ENCODE assay signal across 8 mouse cellular contexts in genomic region chr17:5923281-5923680, GRCm38 (mm10). TPM values are rescaled to one million over a fixed set of nuclear protein-coding genes. Genes with fewer than 3 reads are reported as not detected.
DNase-seq lines count a peak whose midpoint lies in the region; ATAC-seq and TF ChIP-seq lines count a peak whose summit lies in the region.

No protein-coding gene starts in this region.

- no peaks in the 10 kb centered on the region for H3K27me3 ChIP-seq in limb, embryonic 11.5 days (ENCODE audit: control insufficient read depth, insufficient read depth, low read length)

- H3K36me3 ChIP-seq in limb, embryonic 11.5 days (ENCODE audit: control insufficient read depth, insufficient read depth, low read length), result peaks cover 13% of the 10 kb centered on the region

- WGBS in limb, embryonic 11.5 days, result 77% methylated on average over 9 of the region's 9 CpGs

- intact Hi-C loops in gastrocnemius, adult 2 months (cut with DNase I), result no loop called here
- intact Hi-C loops in gastrocnemius, postnatal 14 days (cut with DNase I; ENCODE audit: low total_unique reads), result no loop called here

- no peak overlapping the region for H3K9ac ChIP-seq in limb, embryonic 11.5 days (ENCODE audit: low read length)

- H3K4me3 ChIP-seq in gastrocnemius, adult 2 months, result no peak overlapping the region
- no peak overlapping the region for H3K4me3 ChIP-seq in limb, embryonic 11.5 days (ENCODE audit: low read depth, low read length)

- H3K9me3 ChIP-seq in limb, embryonic 11.5 days (ENCODE audit: control insufficient read depth, low read length), result no peaks in the 10 kb centered on the region

- no peak overlapping the region for H3K27ac ChIP-seq in gastrocnemius, adult 2 months
- H3K27ac ChIP-seq in limb, embryonic 11.5 days (replicated peaks; ENCODE audit: low read depth, low read length), result no peak overlapping the region

- no peaks in the 10 kb centered on the region for H3K4me1 ChIP-seq in limb, embryonic 11.5 days (ENCODE audit: control insufficient read depth, insufficient read depth, low read length)

- TF ChIP-seq CTCF in gastrocnemius, adult 2 months (IDR thresholded peaks at IDR 0.05), result peak; percentile 59

- DNase-seq in gastrocnemius, adult 2 months, result no peak
- no peak for DNase-seq in gastrocnemius, postnatal 14 days
- peak; percentile 31 for DNase-seq in ovary, postnatal 36 days (ENCODE audit: low spot score)
- DNase-seq in ovary, adult 18-20 months (ENCODE audit: low spot score), result no peak
- peak; percentile 45 for DNase-seq in embryo, embryonic 11 days
- peak; percentile 34 for DNase-seq in limb, embryonic 11.5 days (ENCODE audit: low spot score)
- no peak for DNase-seq in T-cell, adult 2 months (ENCODE audit: low spot score)
- DNase-seq in natural killer cell, adult 2 months (ENCODE audit: low spot score in 2 of 2), result no peak

- no peak for ATAC-seq in limb, embryonic 11.5 days (ENCODE audit: insufficient number of reproducible peaks, low FRiP score, low TSS enrichment, low read depth)

- H3K4me2 ChIP-seq in limb, embryonic 11.5 days (ENCODE audit: low read depth, severe bottlenecking), result no peak overlapping the region

RNA-seq across cellular contexts. Expression of gene Synj2, which starts 17.8 kb away (rescaled TPM):
- total RNA-seq in gastrocnemius, adult 2 months (2021), result 10 to 100 TPM; 26.3 to 36.9 TPM
- 10 to 100 TPM; 28.9 to 44.4 TPM for total RNA-seq in gastrocnemius, postnatal 14 days (2021)
- 0.92 and 1.2 TPM in 2 replicates for polyA plus RNA-seq in limb, embryonic 11.5 days (2014; fragmentation: Nextera tagmentation; extraction: Ambion mirVana)

Comparison
In these comparisons a context has a peak if more than half of its experiments do, and no peak if none do; other contexts are left out.
1. DNase-seq: peak in ovary, postnatal 36 days (single experiment), embryo, embryonic 11 days (single experiment) and limb, embryonic 11.5 days (single experiment); none in gastrocnemius, adult 2 months (single experiment), gastrocnemius, postnatal 14 days (single experiment), ovary, adult 18-20 months (single experiment), T-cell, adult 2 months (single experiment) and natural killer cell, adult 2 months (0 of 2).